Mouse (Mus musculus) thymus, postnatal 0 days (tissue): ENCODE data around the gene Cd70. TPM values are rescaled to one million over a fixed set of nuclear protein-coding genes. Genes with fewer than 3 reads are reported as not detected.
"Not testable (repeated sequence)": the region's sequence is repeated elsewhere in the genome, so short reads cannot be mapped to it uniquely, and the experiment has no call there.

Experiments
- DNase-seq: peaks from one replicate; pipeline ENCODE4 v3.0.0-alpha.2; 2015; ENCODE audit warnings: low spot score
- polyA plus RNA-seq: library from polyadenylated mRNA; unstranded; fragments of >200 nt; fragmentation: Nextera tagmentation; extraction: Ambion mirVana; gene quantifications from 2 replicates; pipeline ENCODE4 v1.2.1, GENCODE M21; 2015

The Cd70 gene
- polyA plus RNA-seq, 1 experiment from 2014 or later: 1.9 TPM

GRCm38 (mm10) chr17:57135635-57136034, 13.9 kb downstream of the Cd70 start:
- DNase-seq: no peak

- no peak for DNase-seq
These were observed 14.9 kb downstream of the Cd70 start for GRCm38 (mm10) chr17:57134693-57135092.

- not testable (repeated sequence) for DNase-seq
These were observed 15.6 kb downstream of the Cd70 start for GRCm38 (mm10) chr17:57134021-57134420.

GRCm38 (mm10) chr17:57131793-57132192, 17.8 kb downstream of the Cd70 start:
- DNase-seq: no peak

- no peak for DNase-seq
These were observed 23.5 kb downstream of the Cd70 start for GRCm38 (mm10) chr17:57125853-57126622.

- DNase-seq: no peak
These were observed 24.8 kb downstream of the Cd70 start for GRCm38 (mm10) chr17:57124792-57125191.

GRCm38 (mm10) chr17:57123192-57124118, 26.1 kb downstream of the Cd70 start:
- no peak for DNase-seq

- DNase-seq: no peak
These were observed 27.7 kb downstream of the Cd70 start for GRCm38 (mm10) chr17:57121856-57122255.

- DNase-seq: no peak
These were observed 30.8 kb downstream of the Cd70 start for GRCm38 (mm10) chr17:57118524-57119349.

- DNase-seq: no peak
These were observed 32.8 kb downstream of the Cd70 start for GRCm38 (mm10) chr17:57116801-57117200.

GRCm38 (mm10) chr17:57112768-57113474, 36.7 kb downstream of the Cd70 start:
- DNase-seq: no peak

GRCm38 (mm10) chr17:57110005-57110404, 39.6 kb downstream of the Cd70 start:
- DNase-seq: no peak

GRCm38 (mm10) chr17:57108666-57109171, 40.9 kb downstream of the Cd70 start:
- no peak for DNase-seq

GRCm38 (mm10) chr17:57108040-57108665, 41.4 kb downstream of the Cd70 start:
- no peak for DNase-seq

- DNase-seq: no peak
These were observed 42.5 kb downstream of the Cd70 start for GRCm38 (mm10) chr17:57107064-57107463.

GRCm38 (mm10) chr17:57106035-57106368, 43.6 kb downstream of the Cd70 start:
- no peak for DNase-seq

GRCm38 (mm10) chr17:57105181-57106034, 44.2 kb downstream of the Cd70 start, which contains the start of gene Tnfsf9:
Gene Tnfsf9 (plus strand): TSS chr17:57105325.
- DNase-seq: peak; percentile 17

GRCm38 (mm10) chr17:57104496-57104895, 45.1 kb downstream of the Cd70 start:
- no peak for DNase-seq

GRCm38 (mm10) chr17:57102276-57102675, 47.3 kb downstream of the Cd70 start:
- DNase-seq: no peak
